Mouse (Mus musculus) midbrain, embryonic 14.5 days (tissue): Measurements from ENCODE around the gene AI661453. TPM values are rescaled to one million over a fixed set of nuclear protein-coding genes. Genes with fewer than 3 reads are reported as not detected.
"Not testable (repeated sequence)": the region's sequence is repeated elsewhere in the genome, so short reads cannot be mapped to it uniquely, and the experiment has no call there.

Experiments used
- ATAC-seq: fragments of 200-750 bp; cut with Nextera tagmentation; 2 replicates; pipeline ENCODE4 v1.8.0; 2017; ENCODE audit warnings: moderate number of reproducible peaks, moderate library complexity; ENCODE audit not compliant: low FRiP score, low TSS enrichment
- DNase-seq: peaks from one replicate; pipeline ENCODE4 v3.0.0-alpha.2; 2015
- H3K27ac ChIP-seq: fragments of 300-500 bp; sonication (generic); replicated peaks from 2 replicates; pipeline ENCODE4 v1.5.1; 2014; ENCODE audit warnings: mild to moderate bottlenecking, low read depth, low read length, moderate library complexity
- H3K27me3 ChIP-seq: fragments of 300-500 bp; sonication (generic); 2 replicates; pipeline ENCODE4 v1.6.1; 2014; ENCODE audit warnings: low read length, control low read depth, mixed read lengths; ENCODE audit not compliant: control insufficient read depth, insufficient read depth
- H3K36me3 ChIP-seq: fragments of 300-500 bp; sonication (generic); 2 replicates; pipeline ENCODE4 v1.6.1; 2014; ENCODE audit warnings: low read length, control low read depth; ENCODE audit not compliant: control insufficient read depth, insufficient read depth
- H3K4me1 ChIP-seq: fragments of 300-500 bp; sonication (generic); 2 replicates; pipeline ENCODE4 v1.6.1; 2014; ENCODE audit warnings: mild to moderate bottlenecking, antibody characterized with exemption, low read length, control low read depth; ENCODE audit not compliant: control insufficient read depth, insufficient read depth
- H3K4me2 ChIP-seq: fragments of 300-500 bp; sonication (generic); 2 replicates; pipeline ENCODE4 v1.6.1; 2014; ENCODE audit warnings: mild to moderate bottlenecking, low read length, moderate library complexity
- H3K4me3 ChIP-seq: fragments of 300-500 bp; sonication (generic); replicated peaks from 2 replicates; pipeline ENCODE4 v1.5.1; 2014; ENCODE audit warnings: low read depth, low read length
- H3K9ac ChIP-seq: fragments of 300-500 bp; sonication (generic); replicated peaks from 2 replicates; pipeline ENCODE4 v1.6.1; 2014; ENCODE audit warnings: mild to moderate bottlenecking, low read length, moderate library complexity
- H3K9me3 ChIP-seq: fragments of 300-500 bp; sonication (generic); 2 replicates; pipeline ENCODE4 v1.6.1; 2016; ENCODE audit warnings: low read length, control low read depth, mixed read lengths; ENCODE audit not compliant: control insufficient read depth
- WGBS: fragments of 180-500 bp; shearing (Covaris S2); extraction: QIAGEN DNeasy Blood & Tissue Kit; methylation state at CpG from one replicate; pipeline ENCODE4 v1.1.7; 2014; 5-methylcytosine and 5-hydroxymethylcytosine counted together
- polyA plus RNA-seq: library from polyadenylated mRNA; unstranded; fragments of >200 nt; fragmentation: Nextera tagmentation; extraction: Ambion mirVana; gene quantifications from 2 replicates; pipeline ENCODE4 v1.2.1, GENCODE M21; 2014

Gene AI661453
- polyA plus RNA-seq, 1 experiment from 2014 or later: 0.05 TPM

- Histone ChIP-seq H3K4me2 (no peak overlapping the region), H3K27me3 (no peaks in the 10 kb centered on the region), H3K4me3 (no peak overlapping the region), H3K4me1 (no peaks in the 10 kb centered on the region), H3K36me3 (peaks cover 92% of the 10 kb centered on the region), H3K9me3 (no peaks in the 10 kb centered on the region), H3K9ac (no peak overlapping the region), H3K27ac (no peak overlapping the region)
- WGBS: 90% methylated on average over 11 of the region's 11 CpGs
- DNase-seq: no peak
- ATAC-seq: no peak
These were observed 57.7 kb downstream of the AI661453 start for GRCm38 (mm10) chr17:47494132-47494531.

GRCm38 (mm10) chr17:47501531-47501930, 65.1 kb downstream of the AI661453 start:
- Histone ChIP-seq H3K4me3 (peak overlapping the region; percentile 70), H3K9me3 (no peaks in the 10 kb centered on the region), H3K4me2 (peak overlapping the region; percentile 65), H3K36me3 (peaks cover 26% of the 10 kb centered on the region), H3K27ac (no peak overlapping the region), H3K27me3 (no peaks in the 10 kb centered on the region), H3K9ac (peak overlapping the region; percentile 80), H3K4me1 (peaks cover 10% of the 10 kb centered on the region)
- peak; percentile 9; the same call in 1 of the 2 replicates for ATAC-seq
- WGBS: 9% methylated on average over 11 of the region's 11 CpGs
- DNase-seq: no peak

- peak within 1 kb of the TSS; percentile 80 for H3K9ac ChIP-seq
- ATAC-seq: peak; percentile 96
- H3K4me3 ChIP-seq: peak within 1 kb of the TSS; percentile 70
- H3K4me2 ChIP-seq: peak within 1 kb of the TSS; percentile 65
- WGBS: 1% methylated on average over 40 of the region's 40 CpGs
- no peaks in the 10 kb centered on the region for H3K27me3 ChIP-seq
- peak; percentile 96 for DNase-seq
- H3K4me1 ChIP-seq: peaks cover 10% of the 10 kb centered on the region
- peaks cover 20% of the 10 kb centered on the region for H3K36me3 ChIP-seq
- H3K27ac ChIP-seq: peak within 1 kb of the TSS; percentile 76; the same call in 1 of the 2 replicates
- no peaks in the 10 kb centered on the region for H3K9me3 ChIP-seq
These were observed 65.7 kb downstream of the AI661453 start, which contains the start of gene Taf8 for GRCm38 (mm10) chr17:47501946-47502706. Gene Taf8 (minus strand): TSS chr17:47502292.

DNA sequence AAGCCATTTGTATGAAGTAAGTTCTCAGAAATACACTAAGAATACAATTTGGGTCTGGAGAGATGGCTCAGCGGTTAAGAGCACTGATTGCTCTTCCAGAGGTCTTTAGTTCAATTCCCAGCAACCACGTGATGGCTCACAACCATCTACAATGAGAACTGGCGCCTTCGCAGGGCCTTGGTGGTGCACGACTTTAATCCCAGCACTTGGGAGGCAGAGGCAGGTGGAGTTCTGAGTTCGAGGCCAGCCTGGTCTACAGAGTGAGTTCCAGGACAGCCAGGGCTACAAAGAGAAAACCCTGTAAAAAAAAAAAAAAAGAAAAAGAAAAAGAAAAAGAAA, 66.3 kb downstream of the AI661453 start:
- H3K9me3 ChIP-seq, DNase-seq, ATAC-seq, H3K4me3 ChIP-seq, H3K27ac ChIP-seq, H3K4me1 ChIP-seq, H3K9ac ChIP-seq, H3K27me3 ChIP-seq: not testable (repeated sequence)
- 78% methylated on average over 6 of the region's 6 CpGs for WGBS
- Histone ChIP-seq H3K4me2 (peak overlapping the region; percentile 65; the same call in 1 of the 2 replicates), H3K36me3 (peaks cover 16% of the 10 kb centered on the region)

DNA sequence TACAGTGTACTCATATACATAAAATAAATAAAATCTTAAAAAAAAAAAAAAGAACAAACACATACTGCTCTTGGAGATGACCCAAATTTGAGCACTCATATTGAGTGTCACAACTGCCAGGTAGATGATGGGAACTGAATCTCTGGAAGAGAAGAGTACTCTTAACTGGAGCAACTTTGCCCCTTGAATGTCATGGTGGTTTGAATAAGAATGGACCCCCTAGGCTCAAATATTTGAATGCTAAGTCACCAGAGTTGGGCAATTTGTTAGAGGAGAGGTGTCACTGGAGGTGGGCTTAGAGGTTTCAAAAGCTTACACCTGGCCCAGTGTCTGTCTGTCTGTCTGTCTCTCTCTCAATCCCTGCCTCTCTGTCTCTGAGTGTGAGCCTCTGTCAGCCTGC, 67.3 kb downstream of the AI661453 start:
- Histone ChIP-seq H3K9ac (no peak overlapping the region), H3K4me1 (peaks cover 10% of the 10 kb centered on the region), H3K27me3 (no peaks in the 10 kb centered on the region), H3K4me3 (no peak overlapping the region), H3K4me2 (no peak overlapping the region), H3K36me3 (peaks cover 9% of the 10 kb centered on the region; the same call in 1 of the 2 replicates), H3K9me3 (no peaks in the 10 kb centered on the region), H3K27ac (no peak overlapping the region)
- DNase-seq (no peak), ATAC-seq (no peak)

DNA sequence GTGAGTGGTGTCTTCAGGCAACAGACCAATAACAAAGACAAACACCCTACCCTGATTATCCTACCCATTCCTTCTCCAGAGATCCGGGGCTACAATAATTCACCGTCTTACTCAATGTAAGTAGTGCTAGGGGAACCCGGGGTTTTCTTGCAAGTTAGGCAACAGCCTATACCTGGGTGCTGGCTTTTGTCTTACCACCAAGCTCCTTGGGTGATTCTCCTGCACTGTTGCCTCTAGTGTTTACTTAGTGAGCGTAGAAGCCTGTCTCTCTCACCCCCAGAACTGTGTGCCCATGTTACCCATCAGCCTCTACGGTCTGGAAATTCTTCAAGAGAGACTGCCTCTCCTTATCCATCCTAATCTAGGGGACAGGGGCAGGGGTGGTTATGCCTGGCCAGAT, 67.8 kb downstream of the AI661453 start:
- 72% methylated on average over 5 of the region's 5 CpGs for WGBS
- no peak overlapping the region for H3K27ac ChIP-seq
- ATAC-seq (no peak), DNase-seq (no peak)
- H3K9ac ChIP-seq: 0 out of 2 replicates have a peak overlapping the region, but pooled peaks have one; percentile 20
- H3K27me3 ChIP-seq: no peaks in the 10 kb centered on the region
- H3K4me2 ChIP-seq: peak overlapping the region; percentile 57
- H3K4me3 ChIP-seq: no peak overlapping the region
- peaks cover 4% of the 10 kb centered on the region; the same call in 1 of the 2 replicates for H3K36me3 ChIP-seq
- H3K4me1 ChIP-seq: peaks cover 10% of the 10 kb centered on the region
- H3K9me3 ChIP-seq: no peaks in the 10 kb centered on the region

- DNase-seq: peak; percentile 52
- Histone ChIP-seq H3K36me3 (no peaks in the 10 kb centered on the region), H3K4me3 (peak within 1 kb of the TSS; percentile 28), H3K9ac (peak within 1 kb of the TSS; percentile 45; the same call in 1 of the 2 replicates), H3K9me3 (no peaks in the 10 kb centered on the region), H3K27ac (no peak within 1 kb of the TSS), H3K4me2 (peak within 1 kb of the TSS; percentile 57), H3K27me3 (no peaks in the 10 kb centered on the region), H3K4me1 (peaks cover 10% of the 10 kb centered on the region)
- ATAC-seq: no peak
- WGBS: 2% methylated on average over 22 of the region's 22 CpGs
These were observed 68.5 kb downstream of the AI661453 start, which contains the start of gene Ccnd3 for GRCm38 (mm10) chr17:47504941-47505346. Gene Ccnd3 (plus strand): TSS chr17:47505051.

DNA sequence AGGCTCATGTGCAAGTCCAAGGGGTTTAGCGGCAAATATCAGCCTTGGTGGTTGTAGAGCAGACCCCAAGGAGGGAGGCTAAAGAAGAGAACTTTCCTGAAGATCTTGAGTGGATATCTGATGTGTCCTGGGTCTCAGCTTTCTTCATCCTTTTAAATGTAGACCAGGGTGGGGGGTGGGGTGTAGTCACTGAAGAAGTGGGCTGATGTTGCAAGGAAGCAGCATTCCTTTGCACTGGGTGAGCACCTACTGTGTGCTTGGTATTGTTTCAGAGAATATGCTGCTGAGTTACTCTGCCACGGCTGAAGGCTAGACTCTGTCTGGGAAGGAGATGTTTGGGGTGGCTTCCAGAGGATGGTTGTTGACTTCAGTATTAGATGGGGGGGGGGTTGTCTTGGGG, 69.2 kb downstream of the AI661453 start:
- Histone ChIP-seq H3K27me3 (no peaks in the 10 kb centered on the region), H3K36me3 (no peaks in the 10 kb centered on the region), H3K9ac (no peak overlapping the region), H3K4me1 (peaks cover 10% of the 10 kb centered on the region), H3K4me3 (peak overlapping the region; percentile 28), H3K4me2 (peak overlapping the region; percentile 57), H3K27ac (no peak overlapping the region), H3K9me3 (no peaks in the 10 kb centered on the region)
- WGBS: 63% methylated on average over 2 of the region's 2 CpGs
- DNase-seq: no peak
- no peak for ATAC-seq

- H3K9ac ChIP-seq: no peak overlapping the region
- DNase-seq: no peak
These were observed 69.6 kb downstream of the AI661453 start for GRCm38 (mm10) chr17:47506042-47506441.

More at GRCm38 (mm10) chr17:47506042-47506441, 69.6 kb downstream of the AI661453 start:
- WGBS: 94% methylated on average over 1 of the region's 1 CpGs
- no peak for ATAC-seq
- Histone ChIP-seq H3K36me3 (no peaks in the 10 kb centered on the region), H3K27me3 (no peaks in the 10 kb centered on the region), H3K4me3 (no peak overlapping the region), H3K4me1 (peaks cover 8% of the 10 kb centered on the region), H3K4me2 (no peak overlapping the region), H3K9me3 (no peaks in the 10 kb centered on the region), H3K27ac (no peak overlapping the region)
